Mouse (Mus musculus) megakaryocyte progenitor cell, adult 5-6 weeks (primary cell): ENCODE results near the gene Trappc6a. TPM values are rescaled to one million over a fixed set of nuclear protein-coding genes. Genes with fewer than 3 reads are reported as not detected.
A peak's percentile ranks its signal among the peaks of the same experiment; 100 is the strongest.
"Not testable (repeated sequence)": the region's sequence is repeated elsewhere in the genome, so short reads cannot be mapped to it uniquely, and the experiment has no call there.

Experiments used
- ATAC-seq: replicated peaks from 2 replicates; pipeline ENCODE4 v1.8.0; 2016; ENCODE audit warnings: mild to moderate bottlenecking, moderate TSS enrichment, inconsistent platforms; ENCODE audit not compliant: poor library complexity
- total RNA-seq, 2 experiments: library from RNA; stranded (forward) in 1 of 2; stranded (reverse) in 1 of 2; fragments of 157-497, 149-512 nt in 1 of 2; fragments of 200-1000 nt in 1 of 2; gene quantifications; 2 replicates each; pipeline versions ENCODE4 v1.2.3 to v1.2.4; 2015 to 2017

Trappc6a gene
- total RNA-seq, 2 experiments from 2014 or later = 39.5 to 58.3 TPM

DNA sequence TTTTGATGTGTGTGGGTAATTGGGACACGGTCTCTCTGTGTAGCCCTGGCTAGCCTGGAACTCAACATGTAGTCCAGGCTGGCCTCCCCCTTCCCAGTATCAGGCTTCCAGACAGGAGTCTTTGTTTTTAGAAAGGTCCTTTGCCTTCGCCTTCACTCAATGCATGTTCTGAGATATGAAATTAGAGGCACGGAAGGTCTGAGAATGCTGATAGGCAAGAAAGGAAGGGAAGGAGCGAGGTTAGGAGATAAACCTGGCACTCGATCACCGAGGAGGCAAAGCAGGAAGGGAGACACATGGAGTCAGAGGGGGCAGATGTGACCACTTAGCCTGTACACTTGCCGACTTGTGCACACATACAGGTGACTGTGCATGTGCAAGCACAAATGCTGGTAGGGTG, 21.6 kb upstream of the Trappc6a start:
- ATAC-seq = peak; percentile 44; the same call in 1 of the 2 replicates

DNA sequence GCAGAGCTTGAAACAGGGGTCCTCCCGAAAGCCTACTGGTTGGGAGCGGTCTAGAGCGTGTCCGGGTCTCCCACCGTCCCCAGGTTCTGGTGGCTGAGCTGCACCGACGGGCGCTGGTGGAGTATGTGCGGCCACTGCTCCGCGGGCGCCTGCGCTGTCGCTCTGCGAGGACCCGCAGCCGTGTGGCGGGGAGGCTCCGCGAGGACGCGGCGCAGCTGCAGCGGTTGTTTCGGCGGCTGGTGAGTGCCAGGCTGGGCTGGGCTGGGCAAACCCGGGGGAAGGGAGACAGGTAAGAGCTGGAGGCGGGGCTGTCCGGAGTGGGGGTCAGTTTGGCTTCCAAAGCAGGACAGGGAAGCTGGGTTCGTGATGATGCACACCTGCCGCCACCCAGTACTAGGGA, 18.7 kb upstream of the Trappc6a start:
- ATAC-seq = no peak

DNA sequence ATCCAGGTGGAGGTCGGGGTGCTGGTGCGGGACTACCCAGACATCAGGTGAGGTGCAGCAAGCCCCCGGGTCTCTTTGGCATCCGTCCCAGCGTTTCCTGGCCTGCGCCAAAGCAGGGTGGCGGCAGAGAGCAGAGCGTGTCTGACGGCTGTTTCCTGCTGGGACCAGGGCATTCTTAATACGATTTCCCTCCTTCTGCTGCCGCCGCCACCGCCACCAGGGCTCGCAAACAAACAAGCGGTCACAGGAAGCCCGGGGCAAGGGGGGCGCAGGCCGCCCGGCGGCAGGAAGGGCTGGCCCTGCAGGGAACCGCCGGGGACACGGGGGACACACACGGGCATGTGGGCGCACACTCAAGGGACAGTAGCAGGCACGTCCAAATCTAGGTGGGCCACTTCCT, 16.5 kb upstream of the Trappc6a start:
- peak; percentile 62 for ATAC-seq

DNA sequence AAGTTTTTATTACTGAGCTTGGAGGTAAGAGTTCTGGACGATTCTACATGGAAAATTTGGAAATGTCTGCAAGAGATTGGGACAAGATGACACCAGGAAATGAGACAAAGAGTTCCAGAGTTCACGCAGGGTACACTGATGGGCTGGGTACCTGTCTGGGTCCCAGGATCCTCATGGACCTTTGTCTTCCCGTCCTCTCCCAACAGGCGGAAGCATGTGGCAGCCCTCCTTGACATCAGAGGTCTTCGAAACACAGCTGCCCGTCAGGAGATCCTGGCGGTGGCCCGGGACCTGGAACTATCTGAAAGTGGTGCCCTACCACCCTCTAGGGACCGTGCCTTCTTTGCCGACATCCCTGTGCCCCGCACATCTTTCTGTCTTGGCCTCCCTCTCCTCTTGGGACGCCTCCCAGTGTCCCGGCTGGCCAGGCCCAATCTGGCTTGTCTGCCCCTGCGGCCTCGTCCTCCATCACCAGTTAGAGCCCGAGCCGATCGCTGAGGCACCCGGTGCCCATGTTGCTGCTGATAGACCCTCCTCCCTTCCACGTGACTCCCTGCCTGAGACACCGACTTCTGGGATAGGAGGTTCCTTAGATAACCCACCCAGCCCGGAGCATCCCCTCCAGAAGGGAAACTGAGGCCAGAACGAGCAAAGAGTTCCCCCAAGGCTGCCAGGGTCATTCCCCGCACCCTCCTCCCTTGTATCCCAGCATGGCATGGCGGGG, 13.3 kb upstream of the Trappc6a start:
- no peak for ATAC-seq

DNA sequence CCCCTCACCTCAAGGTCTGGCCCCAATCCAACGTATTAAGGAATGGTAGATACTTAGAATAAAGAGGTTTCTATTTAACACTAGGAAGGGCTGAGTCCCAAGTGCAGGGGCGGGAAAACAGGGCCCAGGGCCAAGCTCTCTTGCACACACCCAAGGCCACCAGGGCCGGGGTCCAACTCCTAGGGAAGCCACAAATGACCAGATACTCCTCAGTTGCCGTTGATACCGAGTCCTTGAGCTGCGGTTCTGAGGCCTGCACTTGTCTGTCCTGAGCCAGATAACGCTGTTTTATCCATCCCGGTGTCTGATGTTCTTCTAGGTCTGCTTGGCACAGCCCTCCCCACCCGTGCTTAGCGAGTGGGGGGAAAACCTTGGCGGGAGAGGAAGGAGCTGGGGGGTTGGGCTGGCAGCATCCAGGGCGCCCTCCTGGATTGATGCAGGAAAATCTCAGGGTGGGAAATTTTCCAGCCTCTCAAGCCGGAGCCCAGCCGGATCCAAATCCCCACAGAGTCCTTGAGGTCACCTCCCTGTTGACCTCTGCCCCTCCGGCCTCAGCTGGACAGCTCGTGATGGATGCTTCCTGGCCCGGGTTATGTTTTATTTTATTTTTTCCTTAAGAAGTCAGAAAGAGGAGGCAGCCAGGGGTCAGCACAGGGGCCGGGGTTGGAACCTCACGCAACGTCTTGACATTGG, 12.5 kb upstream of the Trappc6a start:
- peak; percentile 47 for ATAC-seq

DNA sequence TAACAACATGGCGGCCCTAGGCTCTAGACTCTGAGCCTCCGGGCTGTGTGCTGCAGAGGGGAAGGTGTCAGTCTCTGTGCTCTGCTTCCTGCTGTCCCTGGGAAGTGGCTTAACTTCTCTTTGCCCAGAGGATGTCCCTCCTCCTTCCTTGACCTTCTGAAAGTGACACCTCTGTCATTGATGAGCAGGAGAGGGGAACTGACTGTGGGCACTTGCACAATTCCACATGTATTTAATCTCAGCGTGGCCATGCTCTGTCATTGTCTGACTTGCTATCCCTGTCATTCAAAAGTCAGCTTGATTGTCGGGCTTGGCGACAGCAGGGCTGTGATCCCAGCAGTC, 12.0 kb upstream of the Trappc6a start:
- peak; percentile 24 for ATAC-seq

DNA sequence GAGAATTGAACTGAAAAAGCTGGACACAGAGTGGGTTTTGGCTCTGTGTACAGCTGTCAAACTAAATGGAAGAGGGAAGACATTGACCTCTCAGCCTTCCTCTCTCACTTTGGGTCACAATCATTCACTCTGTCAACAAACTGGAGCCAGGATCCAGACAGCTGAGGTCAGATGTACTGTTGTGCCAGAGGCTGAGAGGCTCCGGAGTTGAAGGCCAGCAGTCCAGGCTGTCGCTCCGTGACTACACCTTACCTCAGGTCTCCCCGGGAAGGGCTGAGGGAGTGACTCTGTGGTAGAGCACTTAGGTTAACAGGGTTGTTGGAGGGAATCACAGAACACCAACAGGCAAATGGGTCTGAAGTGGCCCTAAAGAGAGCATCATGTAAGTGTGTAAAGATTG, 9.9 kb upstream of the Trappc6a start:
- ATAC-seq = no peak

DNA sequence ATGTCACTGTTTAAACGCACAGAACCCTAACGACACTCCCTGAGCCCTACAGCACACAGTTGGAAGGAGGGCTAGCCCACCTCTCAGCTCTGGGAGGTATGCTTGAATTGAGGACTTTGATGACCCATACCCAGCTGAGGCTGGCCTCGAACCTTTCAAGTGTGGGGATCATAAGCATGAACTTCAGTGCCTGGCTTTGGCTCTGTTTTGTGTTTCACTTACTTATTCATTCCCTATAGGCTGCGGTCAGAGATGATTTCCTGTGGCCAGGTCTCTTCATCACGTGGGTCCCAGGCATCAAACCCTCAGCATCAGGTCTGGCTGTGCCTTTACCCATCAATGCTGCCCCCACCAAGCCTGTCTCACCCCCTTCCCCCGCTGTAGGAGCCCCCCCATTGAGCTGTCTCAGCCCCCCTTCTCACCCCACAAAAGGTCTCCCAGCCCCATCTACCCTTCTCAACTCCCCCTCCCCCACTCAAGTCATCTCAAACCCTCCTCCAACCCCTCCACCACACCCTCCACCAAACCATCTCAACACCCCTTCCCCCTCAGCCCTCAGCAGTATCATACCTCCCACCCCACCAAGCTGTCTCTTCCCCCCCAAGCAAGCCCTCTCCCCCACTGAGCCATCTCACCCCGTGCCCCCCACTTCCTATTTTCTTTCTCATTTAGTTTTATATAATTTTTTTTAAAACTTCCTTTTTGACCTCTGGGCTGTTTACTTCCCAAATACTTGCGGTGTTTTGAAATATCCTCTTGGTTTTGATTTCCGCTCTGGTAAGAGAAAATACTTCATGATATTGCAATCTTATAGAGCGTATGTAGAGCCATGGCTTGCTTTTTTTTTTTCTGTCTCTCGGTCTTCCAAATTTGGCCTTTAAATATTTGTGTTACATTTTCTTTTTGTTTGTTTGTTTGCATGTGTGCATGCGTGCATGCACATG, 7.5 kb upstream of the Trappc6a start:
- ATAC-seq = peak; percentile 49

DNA sequence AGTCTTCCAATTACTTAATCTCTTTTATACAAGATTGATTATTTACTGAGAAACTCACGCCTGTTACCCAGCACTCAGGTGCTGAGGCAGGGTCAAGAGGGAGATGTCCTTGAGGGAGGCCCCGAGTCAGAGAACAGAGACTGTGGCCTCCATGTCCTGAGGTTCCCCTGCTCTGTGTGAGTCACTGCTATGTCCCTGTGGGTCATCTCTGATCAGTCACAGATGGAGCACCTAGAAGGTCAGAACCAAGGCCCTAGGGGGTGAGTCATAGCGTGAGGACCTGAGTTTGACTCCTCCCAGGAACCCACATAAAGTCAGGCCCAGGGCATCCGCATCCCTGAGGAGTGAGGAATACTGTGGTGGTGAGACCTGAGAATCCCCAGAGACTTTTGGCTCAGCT, 6.5 kb upstream of the Trappc6a start:
- ATAC-seq = no peak

DNA sequence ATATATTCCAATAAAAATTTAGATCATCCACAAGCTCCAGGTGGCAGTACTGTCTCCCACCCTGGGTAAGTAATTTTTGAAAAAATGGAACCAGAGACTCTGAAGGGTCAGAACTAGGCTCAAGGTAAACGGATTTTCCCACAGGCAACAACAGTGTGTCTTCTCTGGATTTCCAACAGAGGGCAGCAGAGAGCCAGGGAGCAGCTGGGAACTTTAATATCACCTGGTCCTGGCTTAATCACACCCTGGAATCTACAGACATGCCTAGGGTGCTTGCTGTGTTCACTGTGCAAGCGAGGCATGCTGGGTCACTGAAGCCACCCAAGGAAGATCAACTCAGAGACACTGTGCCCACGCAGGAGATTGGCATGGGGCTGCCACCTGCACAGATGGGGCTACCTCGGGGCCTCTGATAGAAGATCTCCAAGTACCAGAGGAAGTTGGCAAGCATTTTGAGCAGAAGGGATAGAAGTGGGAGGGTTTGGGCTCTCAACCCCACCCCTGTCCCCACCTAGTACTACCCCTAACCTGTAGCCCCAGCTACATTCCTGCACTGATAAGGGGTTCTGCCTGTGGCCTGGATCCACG, 4.6 kb upstream of the Trappc6a start:
- ATAC-seq = peak; percentile 23; the same call in 1 of the 2 replicates

DNA sequence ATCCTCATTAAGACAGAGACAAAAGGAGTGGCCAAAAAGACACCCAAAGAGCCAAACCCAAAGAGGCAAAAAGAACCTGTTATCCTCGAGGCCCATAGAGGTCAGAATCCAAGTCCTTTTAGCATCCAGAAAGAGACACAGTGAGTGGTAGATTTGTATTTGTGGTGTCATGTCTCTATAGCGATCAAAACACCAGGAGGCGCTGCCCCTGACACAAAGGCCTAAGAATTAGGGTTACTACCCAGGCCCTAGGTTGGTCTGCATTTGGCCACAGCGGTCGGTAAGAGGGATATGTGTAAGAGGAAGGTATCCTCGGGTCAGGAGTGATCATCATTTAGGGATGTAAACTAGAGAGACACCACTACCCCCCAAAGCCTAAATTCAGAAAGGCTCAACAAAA, 1.9 kb upstream of the Trappc6a start:
- ATAC-seq = peak; percentile 32

DNA sequence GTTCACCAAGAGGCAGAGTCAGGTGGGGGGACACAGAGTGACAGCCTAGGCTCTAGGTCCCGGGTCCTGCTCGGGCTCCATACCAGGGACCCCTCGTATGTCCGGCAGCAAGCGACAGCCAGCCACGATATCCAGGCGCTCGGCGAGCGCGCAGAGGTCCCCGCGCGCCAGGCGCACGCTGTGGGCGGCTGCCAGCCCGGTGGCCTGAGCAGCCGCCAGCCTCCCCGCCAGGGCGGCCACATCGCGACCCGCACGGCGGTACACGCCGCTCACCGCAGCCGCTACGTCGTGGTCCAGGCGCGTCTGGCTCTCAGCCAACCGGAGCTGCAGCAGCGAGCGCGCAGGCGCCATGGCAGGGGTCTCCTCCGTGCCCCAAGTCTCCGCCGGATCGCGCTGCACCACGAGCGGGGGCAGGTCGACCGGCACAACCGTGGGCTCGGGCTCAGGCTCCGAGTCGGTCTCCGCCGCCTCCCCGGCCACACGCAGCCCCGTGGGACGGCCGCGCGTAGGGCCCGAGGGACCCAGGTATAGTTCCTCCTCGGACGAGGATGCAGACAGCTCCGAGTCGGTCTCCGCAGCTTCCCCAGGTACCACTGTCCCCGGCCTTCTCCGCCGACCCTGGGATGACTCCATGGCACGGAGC, 1.1 kb upstream of the Trappc6a start:
- no peak for ATAC-seq

DNA sequence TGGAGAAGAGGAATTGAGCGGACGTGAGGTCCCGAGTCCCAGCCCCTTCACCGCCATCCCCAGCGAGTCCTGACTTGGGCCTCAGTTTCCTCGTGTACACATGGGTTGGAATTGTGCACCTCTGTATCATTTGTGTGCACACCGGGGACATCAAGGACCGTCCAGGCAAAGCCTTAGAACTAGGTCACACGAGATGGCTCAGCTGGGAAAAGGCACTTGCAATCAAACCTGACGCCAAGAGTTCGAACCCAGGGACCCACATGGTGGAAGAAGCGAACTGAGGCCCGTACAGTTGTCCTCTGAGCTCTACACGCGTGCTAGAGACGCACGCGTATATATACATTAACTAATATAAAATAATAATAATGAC, 598 bp upstream of the Trappc6a start:
- no peak for ATAC-seq

DNA sequence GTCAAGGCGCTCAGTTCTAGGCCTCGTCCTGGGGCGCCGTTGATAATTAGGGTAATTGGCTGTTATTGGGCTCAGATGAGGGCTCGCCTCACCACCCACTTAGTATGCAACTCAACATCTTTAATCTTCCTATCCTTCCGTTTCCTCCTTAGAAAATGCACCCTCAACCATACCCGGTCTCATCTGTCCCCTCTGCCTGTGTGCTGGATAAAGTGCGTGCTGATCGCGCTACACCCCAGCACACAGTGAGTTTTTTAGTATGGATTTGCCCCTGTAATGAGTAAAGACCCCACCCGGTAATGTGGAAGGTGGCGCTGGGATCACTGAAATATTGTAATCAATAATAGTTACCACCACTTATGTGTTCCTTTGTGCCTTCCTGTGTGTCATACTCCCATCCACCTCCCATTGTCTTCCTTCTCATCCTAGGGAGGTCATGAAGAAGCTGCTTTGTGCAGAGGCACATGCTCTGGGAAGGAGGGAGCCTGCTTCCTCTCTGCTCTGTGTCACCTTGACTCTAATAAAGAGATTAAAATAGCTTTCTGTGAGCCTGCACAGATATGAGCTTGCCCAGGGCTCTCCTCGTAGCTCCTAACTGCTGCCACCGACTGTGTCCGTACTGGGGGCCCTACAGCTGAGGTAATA, 851 bp downstream of the Trappc6a start:
- ATAC-seq = 0 out of 2 replicates have a peak, but pooled peaks have one; percentile 4

DNA sequence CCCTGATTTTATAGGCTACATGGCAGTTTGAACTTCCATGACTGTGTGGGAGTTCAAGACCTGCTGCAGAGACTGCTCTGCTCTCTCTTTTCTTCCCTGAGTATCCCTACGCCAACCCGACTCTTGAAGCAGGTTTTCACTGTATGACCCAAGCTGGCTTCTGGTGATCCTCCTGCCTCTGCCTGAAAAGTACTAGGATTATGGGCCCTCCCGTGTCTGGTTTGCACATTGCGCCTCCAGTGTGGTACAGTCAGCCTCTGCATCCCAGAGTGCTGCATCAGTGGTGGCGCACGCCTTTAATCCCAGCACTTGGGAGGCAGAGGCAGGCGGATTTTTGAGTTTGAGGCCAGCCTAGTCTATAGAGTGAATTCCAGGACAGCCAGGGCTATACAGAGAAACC, 1.6 kb downstream of the Trappc6a start:
- ATAC-seq = no peak

DNA sequence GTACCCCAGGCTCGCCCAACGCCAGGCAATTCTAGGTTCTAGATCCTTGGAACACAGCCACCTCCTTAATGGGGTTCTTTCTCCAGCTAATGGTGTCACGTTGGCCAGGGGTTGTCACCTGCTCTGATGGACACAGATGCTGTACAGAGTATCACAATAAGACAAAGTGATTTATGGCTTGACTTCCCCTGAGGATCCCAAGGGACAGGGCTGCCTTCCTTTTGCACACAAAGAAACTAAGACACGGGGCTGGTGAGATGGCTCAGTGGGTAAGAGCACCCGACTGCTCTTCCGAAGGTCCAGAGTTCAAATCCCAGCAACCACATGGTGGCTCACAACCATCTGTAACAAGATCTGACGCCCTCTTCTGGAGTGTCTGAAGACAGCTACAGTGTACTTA, 3.7 kb downstream of the Trappc6a start:
- not testable (repeated sequence) for ATAC-seq

DNA sequence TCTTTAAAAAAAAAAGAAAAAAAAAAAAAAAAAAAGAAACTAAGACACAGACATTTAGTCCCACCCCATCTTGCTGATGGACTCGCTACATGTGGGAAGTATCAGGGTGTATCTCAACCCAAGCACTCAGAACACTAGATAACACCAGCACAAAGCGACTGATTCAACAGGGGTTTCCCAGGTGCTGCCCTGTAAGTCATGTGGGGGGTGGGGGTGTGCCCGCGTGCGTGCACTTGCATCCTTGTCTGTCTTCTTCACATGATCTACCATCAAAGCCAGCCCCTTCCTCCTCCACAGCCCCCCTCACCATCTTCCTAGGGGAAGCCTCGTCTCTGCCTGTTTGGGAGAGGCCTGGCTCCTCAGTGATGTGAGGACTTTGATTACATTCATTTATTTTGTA, 4.2 kb downstream of the Trappc6a start:
- ATAC-seq = no peak

DNA sequence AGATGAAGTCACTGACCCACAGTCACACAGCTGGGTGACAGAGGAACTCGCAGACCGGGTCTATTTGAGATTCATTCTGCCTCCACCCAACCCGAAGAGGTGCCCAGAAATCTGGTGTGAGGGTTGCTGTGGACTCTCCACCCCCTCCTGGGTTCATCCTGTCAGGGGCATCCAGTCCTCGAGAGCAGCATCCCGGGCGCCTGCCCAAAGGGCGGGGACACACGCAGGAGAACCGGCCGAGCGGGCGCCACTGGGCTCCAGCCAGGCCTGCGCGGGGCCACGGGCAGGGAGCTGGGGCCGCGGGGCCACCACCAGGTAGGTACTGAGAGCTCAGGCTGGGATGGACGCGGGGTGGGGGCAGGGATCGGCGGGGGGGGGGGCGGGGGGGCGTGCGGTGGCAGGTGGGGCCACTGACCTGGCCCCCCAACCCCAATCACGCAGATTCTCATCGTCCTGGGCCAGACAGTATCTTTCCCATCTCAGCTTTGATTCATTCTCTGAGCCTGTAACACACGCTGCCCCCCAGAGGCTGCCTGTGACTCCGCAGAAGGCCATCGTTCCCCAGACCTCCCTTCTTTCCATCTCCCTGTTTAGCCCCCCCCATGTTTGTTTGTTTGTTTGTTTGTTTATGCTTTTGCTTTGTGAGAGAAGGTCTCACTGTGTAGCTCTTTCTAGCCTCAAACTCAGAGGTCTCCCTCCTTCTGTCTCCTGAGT, 9.6 kb downstream of the Trappc6a start, which contains the start of gene Nkpd1:
TSS of gene Nkpd1 (plus strand) at position 187 of the 714 bp plus-strand sequence.
- 0 out of 2 replicates have a peak, but pooled peaks have one; percentile 30 for ATAC-seq

DNA sequence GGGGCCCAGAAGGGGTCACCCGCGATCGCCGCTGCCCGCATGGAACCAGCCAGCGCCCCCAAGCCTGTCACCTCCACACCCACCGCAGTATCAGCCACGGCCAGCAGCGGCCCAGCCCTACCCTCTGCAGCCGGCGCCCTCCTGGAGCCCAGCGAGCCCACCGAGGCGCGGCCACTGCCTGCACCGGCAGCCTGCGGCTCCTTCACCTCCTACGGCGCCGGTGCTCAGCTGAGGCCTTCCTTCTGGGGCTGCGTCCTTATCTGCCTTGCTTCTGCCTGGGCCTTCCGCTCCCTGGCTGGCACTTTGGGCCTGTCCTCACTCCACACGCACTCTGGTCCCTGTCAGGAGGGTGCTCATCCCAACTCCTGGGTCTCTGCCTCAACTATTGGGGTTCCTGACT, 11.8 kb downstream of the Trappc6a start:
- peak; percentile 28 for ATAC-seq
